Mouse (Mus musculus): Measurements from ENCODE around the gene Snx21.

DNA sequence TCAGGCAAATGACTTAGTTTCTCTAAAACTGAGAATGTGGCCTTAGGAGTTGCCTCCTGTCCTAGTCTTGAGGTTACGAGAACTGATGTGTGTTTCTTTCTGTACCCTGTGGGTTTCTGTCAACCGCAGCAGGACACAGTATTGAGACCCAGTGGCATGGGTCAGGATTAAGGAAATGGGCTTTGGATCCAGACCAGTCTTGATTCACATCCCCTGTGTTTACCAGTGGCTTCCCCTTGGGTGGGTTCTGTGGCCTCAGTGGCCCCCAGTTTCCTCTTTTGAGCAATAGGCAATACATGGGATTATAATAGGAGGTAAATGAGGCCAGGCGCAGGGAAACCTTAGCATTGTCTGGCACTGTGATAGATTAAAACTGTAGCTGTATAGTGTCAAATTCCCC, 1.4 kb downstream of the Snx21 start:
- TF ChIP-seq POLR2A (IDR thresholded peaks at IDR 0.05; ENCODE audit: low read depth, low read length) (no peak), CTCF (IDR thresholded peaks at IDR 0.05; ENCODE audit: extremely low read depth, insufficient read length, insufficient replicate concordance, low read depth, low read length) (no peak)
